In genomic region chr6:136957062-136957461, GRCm38 (mm10) we compare ENCODE assay signal across 25 mouse cellular contexts. TPM values are rescaled to one million over a fixed set of nuclear protein-coding genes. Genes with fewer than 3 reads are reported as not detected.
DNase-seq lines count a peak whose midpoint lies in the region; ATAC-seq and TF ChIP-seq lines count a peak whose summit lies in the region.
"Had no signal": no experiment of that assay in that cellular context is flagged by ENCODE, and none has a peak within 500 bp of the region (broad histone marks: within the 10 kb centered on the region; RNA-seq: fewer than 3 reads in every experiment).

No protein-coding gene starts in this region.

- TF ChIP-seq CTCF in kidney, postnatal 0 days (IDR thresholded peaks at IDR 0.05; ENCODE audit: low read depth) = peak; percentile 26; the same call in 1 of the 2 replicates
- TF ChIP-seq CTCF in Patski (IDR thresholded peaks at IDR 0.05) = no peak

- H3K4me2 ChIP-seq in hindbrain, embryonic 12.5 days (replicated peaks) = no peak overlapping the region
- no peak overlapping the region for H3K4me2 ChIP-seq in hindbrain, embryonic 11.5 days (replicated peaks; ENCODE audit: low read depth, low read length)
- H3K4me2 ChIP-seq in kidney, postnatal 0 days (ENCODE audit: low read length) = no peak overlapping the region
- H3K4me2 ChIP-seq in neural tube, embryonic 13.5 days = no peak overlapping the region
- H3K4me2 ChIP-seq: embryonic facial prominence, embryonic 13.5 days; forebrain, embryonic 12.5 days; heart, embryonic 12.5 days; hindbrain, embryonic 15.5 days; liver, embryonic 13.5 days; lung, embryonic 14.5 days; midbrain, embryonic 13.5 days had no signal

- no peak overlapping the region for H3K4me3 ChIP-seq in hindbrain, embryonic 12.5 days
- H3K4me3 ChIP-seq in hindbrain, embryonic 11.5 days (ENCODE audit: low read depth, low read length) = no peak overlapping the region
- H3K4me3 ChIP-seq in kidney, postnatal 0 days (replicated peaks; ENCODE audit: low read depth, low read length) = no peak overlapping the region
- H3K4me3 ChIP-seq in neural tube, embryonic 13.5 days = no peak overlapping the region
- H3K4me3 ChIP-seq: embryonic facial prominence, embryonic 13.5 days; erythroblast, embryonic 14.5 days; forebrain, embryonic 12.5 days; gastrocnemius, adult 2 months; heart, embryonic 12.5 days; hindbrain, embryonic 15.5 days; left cerebral cortex, adult 2 months; liver, embryonic 13.5 days; megakaryocyte, embryonic 14.5 days; midbrain, embryonic 13.5 days had no signal

- no peaks in the 10 kb centered on the region for H3K9me3 ChIP-seq in hindbrain, embryonic 12.5 days (replicated peaks)
- no peaks in the 10 kb centered on the region for H3K9me3 ChIP-seq in hindbrain, embryonic 11.5 days (ENCODE audit: control insufficient read depth, low read length)
- no peaks in the 10 kb centered on the region for H3K9me3 ChIP-seq in kidney, postnatal 0 days (replicated peaks; ENCODE audit: low read length)
- no peaks in the 10 kb centered on the region for H3K9me3 ChIP-seq in neural tube, embryonic 13.5 days
- H3K9me3 ChIP-seq: embryonic facial prominence, embryonic 13.5 days; forebrain, embryonic 12.5 days; heart, embryonic 12.5 days; hindbrain, embryonic 15.5 days; liver, embryonic 13.5 days; megakaryocyte, embryonic 14.5 days; midbrain, embryonic 13.5 days had no signal

- 55% methylated on average over 7 of the region's 7 CpGs for WGBS in hindbrain, embryonic 12.5 days
- WGBS in hindbrain, embryonic 11.5 days = 53% methylated on average over 7 of the region's 7 CpGs
- 16% methylated on average over 7 of the region's 7 CpGs for WGBS in kidney, postnatal 0 days
- 25% methylated on average over 7 of the region's 7 CpGs for WGBS in neural tube, embryonic 13.5 days

- no peaks in the 10 kb centered on the region for H3K4me1 ChIP-seq in hindbrain, embryonic 12.5 days
- H3K4me1 ChIP-seq in hindbrain, embryonic 11.5 days (replicated peaks; ENCODE audit: control insufficient read depth, insufficient read depth, low read length) = no peaks in the 10 kb centered on the region
- peaks cover 22% of the 10 kb centered on the region; the same call in 1 of the 2 replicates for H3K4me1 ChIP-seq in kidney, postnatal 0 days (replicated peaks; ENCODE audit: insufficient read depth, low read length)
- H3K4me1 ChIP-seq in neural tube, embryonic 13.5 days (replicated peaks) = peaks cover 5% of the 10 kb centered on the region; the same call in 1 of the 2 replicates
- H3K4me1 ChIP-seq: embryonic facial prominence, embryonic 13.5 days; forebrain, embryonic 12.5 days; hindbrain, embryonic 15.5 days; liver, embryonic 13.5 days; midbrain, embryonic 13.5 days had no signal

- in situ Hi-C loops in Patski (cut with MboI; ENCODE audit: low pct_unique_long_range_greater_than_20kb) = no loop called here

- no peaks in the 10 kb centered on the region for H3K36me3 ChIP-seq in hindbrain, embryonic 12.5 days
- H3K36me3 ChIP-seq in hindbrain, embryonic 11.5 days (ENCODE audit: control insufficient read depth, insufficient read depth, low read length) = no peaks in the 10 kb centered on the region
- H3K36me3 ChIP-seq in kidney, postnatal 0 days (ENCODE audit: insufficient read depth, low read length) = no peaks in the 10 kb centered on the region
- H3K36me3 ChIP-seq in neural tube, embryonic 13.5 days = no peaks in the 10 kb centered on the region
- H3K36me3 ChIP-seq: embryonic facial prominence, embryonic 13.5 days; forebrain, embryonic 12.5 days; heart, embryonic 12.5 days; hindbrain, embryonic 15.5 days; liver, embryonic 13.5 days; midbrain, embryonic 13.5 days had no signal

- 0 out of 2 replicates have a peak, but pooled peaks have one; percentile 63 for ATAC-seq in hindbrain, embryonic 12.5 days (ENCODE audit: low FRiP score)
- no peak for ATAC-seq in hindbrain, embryonic 11.5 days (ENCODE audit: low FRiP score)
- ATAC-seq in kidney, postnatal 0 days (replicated peaks; ENCODE audit: low FRiP score, low read depth) = peak; percentile 87
- peak; percentile 99 for ATAC-seq in Patski
- ATAC-seq in neural tube, embryonic 13.5 days (ENCODE audit: low read depth) = peak; percentile 43; the same call in 1 of the 2 replicates
- ATAC-seq: intestine, embryonic 16.5 days; midbrain, embryonic 13.5 days had no signal

- no peak overlapping the region for H3K9ac ChIP-seq in hindbrain, embryonic 12.5 days
- no peak overlapping the region for H3K9ac ChIP-seq in hindbrain, embryonic 11.5 days (ENCODE audit: low read depth, low read length)
- H3K9ac ChIP-seq in kidney, postnatal 0 days (ENCODE audit: low read depth, low read length) = no peak overlapping the region
- no peak overlapping the region for H3K9ac ChIP-seq in neural tube, embryonic 13.5 days
- H3K9ac ChIP-seq: embryonic facial prominence, embryonic 13.5 days; forebrain, embryonic 12.5 days; heart, embryonic 12.5 days; hindbrain, embryonic 15.5 days; liver, embryonic 13.5 days; lung, embryonic 14.5 days; midbrain, embryonic 13.5 days had no signal

- no peak for DNase-seq in hindbrain, embryonic 11.5 days (ENCODE audit: low spot score)
- DNase-seq in kidney, postnatal 0 days (ENCODE audit: low spot score) = peak; percentile 86
- DNase-seq in kidney, adult 11 months = no peak
- DNase-seq in Patski (ENCODE audit: low read depth, low spot score) = peak; percentile 86
- DNase-seq in right cerebral cortex, postnatal 25 days = no peak
- DNase-seq: adrenal gland, adult 8-10 months; cerebellum, adult 18-20 months; cerebellum, postnatal 14 days; embryo, embryonic 11 days; gastrocnemius, adult 2 months; heart, postnatal 10 days; liver, embryonic 13.5 days; lung, embryonic 14.5 days; thymus, postnatal 14 days had no signal

- CTCF ChIA-PET in Patski (lab: Charles Lee) = interaction anchor here (1.2 to 1.6 kb wide), 2 partner anchors 10 to 26 kb away, joined by 3 to 6 read pairs; no protein-coding TSS in a partner anchor

- H3K27ac ChIP-seq in hindbrain, embryonic 12.5 days = no peak overlapping the region
- H3K27ac ChIP-seq in hindbrain, embryonic 11.5 days (ENCODE audit: low read depth, low read length) = no peak overlapping the region
- H3K27ac ChIP-seq in kidney, postnatal 0 days = no peak overlapping the region
- H3K27ac ChIP-seq in neural tube, embryonic 13.5 days (replicated peaks) = no peak overlapping the region
- H3K27ac ChIP-seq: embryonic facial prominence, embryonic 13.5 days; forebrain, embryonic 12.5 days; gastrocnemius, adult 2 months; hindbrain, embryonic 15.5 days; left cerebral cortex, adult 2 months; liver, embryonic 13.5 days; midbrain, embryonic 13.5 days had no signal

- POLR2A ChIA-PET in Patski (lab: Charles Lee) = interaction anchor here (0.7 to 0.8 kb wide), 2 partner anchors 10 to 154 kb away, joined by 3 read pairs; no protein-coding TSS in a partner anchor

- H3K27me3 ChIP-seq in hindbrain, embryonic 12.5 days = no peaks in the 10 kb centered on the region
- H3K27me3 ChIP-seq in hindbrain, embryonic 11.5 days (ENCODE audit: control insufficient read depth, insufficient read depth, low read length) = no peaks in the 10 kb centered on the region
- H3K27me3 ChIP-seq in kidney, postnatal 0 days (ENCODE audit: insufficient read depth, low read length) = no peaks in the 10 kb centered on the region
- H3K27me3 ChIP-seq in Patski = no peaks in the 10 kb centered on the region
- H3K27me3 ChIP-seq in neural tube, embryonic 13.5 days = no peaks in the 10 kb centered on the region
- H3K27me3 ChIP-seq: embryonic facial prominence, embryonic 13.5 days; forebrain, embryonic 12.5 days; heart, embryonic 12.5 days; hindbrain, embryonic 15.5 days; liver, embryonic 13.5 days; megakaryocyte, embryonic 14.5 days; midbrain, embryonic 13.5 days had no signal

RNA-seq across cellular contexts. Expression of gene Arhgdib, which starts 15.4 kb away (rescaled TPM):
- polyA plus RNA-seq in hindbrain, embryonic 12.5 days (2016; fragmentation: Nextera tagmentation; extraction: Ambion mirVana) = 27.7 and 29.0 TPM in 2 replicates
- polyA plus RNA-seq in hindbrain, embryonic 11.5 days (2014; fragmentation: Nextera tagmentation; extraction: Ambion mirVana) = 34.2 and 37.3 TPM in 2 replicates
- 105 and 106 TPM in 2 replicates for polyA plus RNA-seq in kidney, postnatal 0 days (2015; fragmentation: Nextera tagmentation; extraction: Ambion mirVana)
- 11.6 TPM for polyA plus RNA-seq in Patski (2021)
- 16.6 and 19.8 TPM in 2 replicates for polyA plus RNA-seq in neural tube, embryonic 13.5 days (2015; fragmentation: Nextera tagmentation; extraction: Ambion mirVana)

RNA-seq across cellular contexts. Expression of gene Pde6h, which starts 33.4 kb away (rescaled TPM):
- polyA plus RNA-seq in hindbrain, embryonic 12.5 days (2016; fragmentation: Nextera tagmentation; extraction: Ambion mirVana) = not detected in 2 replicates
- not detected in 2 replicates for polyA plus RNA-seq in hindbrain, embryonic 11.5 days (2014; fragmentation: Nextera tagmentation; extraction: Ambion mirVana)
- 0.04 and 0.67 TPM in 2 replicates for polyA plus RNA-seq in kidney, postnatal 0 days (2015; fragmentation: Nextera tagmentation; extraction: Ambion mirVana)
- 1.3 TPM for polyA plus RNA-seq in Patski (2021)
- polyA plus RNA-seq in neural tube, embryonic 13.5 days (2015; fragmentation: Nextera tagmentation; extraction: Ambion mirVana) = not detected in 2 replicates
- polyA plus RNA-seq: embryonic facial prominence, embryonic 13.5 days; erythroblast, embryonic 14.5 days; forebrain, embryonic 12.5 days; liver, embryonic 13.5 days; lung, embryonic 14.5 days; midbrain, embryonic 13.5 days had no signal

RNA-seq across cellular contexts. Expression of gene Erp27, which starts 35.1 kb away (rescaled TPM):
- not detected in 2 replicates for polyA plus RNA-seq in hindbrain, embryonic 12.5 days (2016; fragmentation: Nextera tagmentation; extraction: Ambion mirVana)
- polyA plus RNA-seq in hindbrain, embryonic 11.5 days (2014; fragmentation: Nextera tagmentation; extraction: Ambion mirVana) = 0.34 TPM in 1 of 2 replicates, not detected in the other
- 0.23 and 0.34 TPM in 2 replicates for polyA plus RNA-seq in kidney, postnatal 0 days (2015; fragmentation: Nextera tagmentation; extraction: Ambion mirVana)
- 0.30 TPM for polyA plus RNA-seq in Patski (2021)
- not detected in 2 replicates for polyA plus RNA-seq in neural tube, embryonic 13.5 days (2015; fragmentation: Nextera tagmentation; extraction: Ambion mirVana)
- polyA plus RNA-seq: erythroblast, embryonic 14.5 days; forebrain, embryonic 12.5 days; hindbrain, embryonic 15.5 days; midbrain, embryonic 13.5 days had no signal

Comparison
In these comparisons a context has a peak if more than half of its experiments do, and no peak if none do; other contexts are left out.
1. DNase-seq: peak in kidney, postnatal 0 days (single experiment) and Patski (single experiment); none in hindbrain, embryonic 11.5 days (single experiment), kidney, adult 11 months (single experiment) and right cerebral cortex, postnatal 25 days (single experiment).